Mouse (Mus musculus): Measurements from ENCODE around the gene Atf5. TPM values are rescaled to one million over a fixed set of nuclear protein-coding genes. Genes with fewer than 3 reads are reported as not detected.

Atf5 gene
- polyA plus RNA-seq, 1 experiment from 2014 or later = 2.3 TPM

GRCm38 (mm10) chr7:44846804-44847203 is 30.3 kb upstream of the Atf5 start:
- Histone ChIP-seq H3K4me1 (ENCODE audit: control insufficient read depth, insufficient read depth, low read length) (peaks cover 12% of the 10 kb centered on the region), H3K27ac (replicated peaks; ENCODE audit: low read depth, low read length) (no peak overlapping the region), H3K4me2 (ENCODE audit: low read depth, severe bottlenecking) (no peak overlapping the region), H3K9me3 (ENCODE audit: control insufficient read depth, low read length) (no peaks in the 10 kb centered on the region), H3K4me3 (ENCODE audit: low read depth, low read length) (no peak overlapping the region), H3K27me3 (ENCODE audit: control insufficient read depth, insufficient read depth, low read length) (no peaks in the 10 kb centered on the region), H3K36me3 (ENCODE audit: control insufficient read depth, insufficient read depth, low read length) (peaks cover 23% of the 10 kb centered on the region), H3K9ac (ENCODE audit: low read length) (no peak overlapping the region)
- WGBS = 90% methylated on average over 7 of the region's 7 CpGs
- no peak for ATAC-seq (ENCODE audit: insufficient number of reproducible peaks, low FRiP score, low TSS enrichment, low read depth)
- DNase-seq (ENCODE audit: low spot score) = no peak

DNA sequence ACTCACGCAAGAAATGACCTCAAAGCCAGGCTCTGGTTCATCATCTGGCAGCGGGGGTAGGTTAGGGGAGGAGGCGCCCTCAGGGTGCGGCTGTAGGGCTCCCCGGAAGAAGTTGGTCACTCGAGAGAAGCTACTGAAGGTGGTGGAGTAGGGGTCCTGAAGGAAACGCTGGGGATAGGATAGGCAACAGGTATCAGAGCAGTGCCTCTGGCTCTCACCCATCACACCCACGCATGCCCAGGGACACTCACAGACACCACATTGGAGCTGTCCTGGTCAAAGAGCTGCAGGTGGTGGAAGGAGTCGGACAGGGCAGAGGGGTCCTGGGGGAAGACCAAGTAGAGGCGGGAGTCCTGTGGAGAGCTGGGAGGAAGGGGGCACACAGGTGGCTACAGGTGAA is 28.5 kb upstream of the Atf5 start:
- peaks cover 9% of the 10 kb centered on the region for H3K27me3 ChIP-seq (ENCODE audit: control insufficient read depth, insufficient read depth, low read length)
- no peak for ATAC-seq (ENCODE audit: insufficient number of reproducible peaks, low FRiP score, low TSS enrichment, low read depth)
- DNase-seq (ENCODE audit: low spot score) = no peak
- H3K36me3 ChIP-seq (ENCODE audit: control insufficient read depth, insufficient read depth, low read length) = peaks cover 21% of the 10 kb centered on the region
- WGBS = 94% methylated on average over 10 of the region's 10 CpGs
- H3K4me1 ChIP-seq (ENCODE audit: control insufficient read depth, insufficient read depth, low read length) = peaks cover 8% of the 10 kb centered on the region
- H3K9ac ChIP-seq (ENCODE audit: low read length) = no peak overlapping the region
- no peak overlapping the region for H3K27ac ChIP-seq (replicated peaks; ENCODE audit: low read depth, low read length)
- no peak overlapping the region for H3K4me3 ChIP-seq (ENCODE audit: low read depth, low read length)
- H3K9me3 ChIP-seq (ENCODE audit: control insufficient read depth, low read length) = no peaks in the 10 kb centered on the region
- no peak overlapping the region for H3K4me2 ChIP-seq (ENCODE audit: low read depth, severe bottlenecking)

DNA sequence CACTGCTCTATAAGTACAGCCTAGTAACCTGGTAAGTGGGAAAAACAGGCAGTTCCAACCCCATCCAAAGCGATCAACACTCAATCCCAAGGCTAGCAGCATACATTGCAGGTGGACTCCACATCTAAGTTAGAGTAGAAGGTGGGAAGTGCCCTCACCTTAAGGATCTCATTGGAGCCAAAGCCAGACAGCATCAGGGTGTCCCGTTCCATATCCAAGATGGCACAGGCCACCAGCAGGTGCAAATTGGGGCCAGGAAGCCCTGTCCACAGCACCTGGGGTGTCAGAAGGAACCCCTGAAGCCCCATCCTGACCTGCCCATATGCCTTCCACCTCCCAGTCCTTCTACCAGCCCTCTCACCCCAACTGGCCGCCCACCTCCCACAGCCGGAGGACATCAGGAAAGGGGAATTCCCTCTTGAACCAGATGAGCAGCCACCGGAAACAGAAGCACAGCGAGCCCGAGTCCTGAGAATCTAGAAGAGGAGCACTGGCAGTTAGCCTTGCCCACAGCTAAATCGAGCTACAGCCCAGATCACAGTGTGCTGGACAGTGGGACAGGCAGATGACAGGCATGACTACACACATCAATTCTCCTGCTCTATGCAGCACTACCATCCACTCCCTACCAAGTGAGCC is 25.5 kb upstream of the Atf5 start:
- Histone ChIP-seq H3K27me3 (ENCODE audit: control insufficient read depth, insufficient read depth, low read length) (peaks cover 18% of the 10 kb centered on the region), H3K4me1 (ENCODE audit: control insufficient read depth, insufficient read depth, low read length) (peaks cover 11% of the 10 kb centered on the region), H3K4me3 (ENCODE audit: low read depth, low read length) (no peak overlapping the region), H3K9ac (ENCODE audit: low read length) (no peak overlapping the region), H3K4me2 (ENCODE audit: low read depth, severe bottlenecking) (no peak overlapping the region), H3K36me3 (ENCODE audit: control insufficient read depth, insufficient read depth, low read length) (peaks cover 21% of the 10 kb centered on the region), H3K9me3 (ENCODE audit: control insufficient read depth, low read length) (no peaks in the 10 kb centered on the region), H3K27ac (replicated peaks; ENCODE audit: low read depth, low read length) (no peak overlapping the region)
- DNase-seq (ENCODE audit: low spot score) = no peak
- no peak for ATAC-seq (ENCODE audit: insufficient number of reproducible peaks, low FRiP score, low TSS enrichment, low read depth)
- WGBS = 89% methylated on average over 8 of the region's 8 CpGs

DNA sequence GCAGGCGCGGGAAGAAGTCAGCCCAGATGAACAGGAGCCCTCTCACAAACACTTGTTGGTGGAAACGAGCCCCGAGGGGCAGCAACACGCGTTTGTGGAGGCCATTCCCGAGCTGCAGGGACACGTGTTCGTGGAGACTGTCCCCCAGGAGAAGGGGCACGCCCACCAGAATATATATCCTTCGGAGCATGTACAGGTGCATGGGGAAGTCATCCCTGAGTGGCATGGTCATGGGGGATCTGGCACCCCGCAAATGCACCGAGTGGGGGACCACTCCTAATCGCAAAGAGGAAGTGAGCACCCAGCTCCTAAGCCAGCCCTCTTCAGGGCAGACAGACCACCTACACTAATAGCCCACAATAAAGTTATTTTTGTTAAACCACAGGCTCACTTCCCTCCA is 24.0 kb upstream of the Atf5 start:
- ATAC-seq (ENCODE audit: insufficient number of reproducible peaks, low FRiP score, low TSS enrichment, low read depth) = no peak
- WGBS = 61% methylated on average over 14 of the region's 14 CpGs
- peak overlapping the region; percentile 31 for H3K4me3 ChIP-seq (ENCODE audit: low read depth, low read length)
- no peak for DNase-seq (ENCODE audit: low spot score)
- H3K27ac ChIP-seq (replicated peaks; ENCODE audit: low read depth, low read length) = no peak overlapping the region
- H3K36me3 ChIP-seq (ENCODE audit: control insufficient read depth, insufficient read depth, low read length) = peaks cover 13% of the 10 kb centered on the region
- no peak overlapping the region for H3K9ac ChIP-seq (ENCODE audit: low read length)
- peaks cover 18% of the 10 kb centered on the region for H3K27me3 ChIP-seq (ENCODE audit: control insufficient read depth, insufficient read depth, low read length)
- H3K4me1 ChIP-seq (ENCODE audit: control insufficient read depth, insufficient read depth, low read length) = peaks cover 13% of the 10 kb centered on the region
- no peaks in the 10 kb centered on the region for H3K9me3 ChIP-seq (ENCODE audit: control insufficient read depth, low read length)
- peak overlapping the region; percentile 52; the same call in 1 of the 2 replicates for H3K4me2 ChIP-seq (ENCODE audit: low read depth, severe bottlenecking)

DNA sequence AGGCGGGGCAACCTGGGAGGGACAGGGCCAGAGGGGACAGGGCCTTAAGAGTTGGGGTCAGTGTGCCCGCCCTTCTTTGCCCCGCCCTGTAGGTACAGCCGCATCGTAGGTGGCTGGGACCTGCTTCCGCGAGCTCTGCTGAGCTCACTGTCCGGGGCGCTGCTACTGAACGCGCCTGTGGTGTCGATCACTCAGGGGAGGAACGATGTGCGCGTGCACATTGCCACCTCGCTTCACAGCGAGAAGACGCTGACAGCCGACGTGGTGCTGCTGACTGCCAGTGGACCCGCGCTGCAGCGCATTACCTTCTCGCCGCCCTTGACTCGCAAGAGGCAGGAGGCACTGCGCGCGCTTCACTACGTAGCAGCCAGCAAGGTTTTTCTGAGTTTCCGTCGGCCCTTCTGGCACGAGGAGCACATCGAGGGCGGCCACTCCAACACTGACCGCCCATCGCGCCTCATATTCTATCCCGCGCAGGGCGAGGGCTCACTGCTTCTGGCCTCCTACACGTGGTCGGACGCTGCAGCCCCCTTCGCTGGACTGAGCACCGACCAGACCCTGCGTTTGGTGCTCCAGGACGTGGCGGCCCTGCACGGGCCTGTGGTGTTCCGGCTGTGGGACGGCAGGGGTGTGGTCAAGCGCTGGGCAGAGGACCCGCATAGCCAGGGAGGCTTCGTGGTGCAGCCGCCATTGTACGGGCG is 23.2 kb upstream of the Atf5 start:
- H3K27ac ChIP-seq (replicated peaks; ENCODE audit: low read depth, low read length) = no peak overlapping the region
- WGBS = 2% methylated on average over 58 of the region's 58 CpGs
- H3K27me3 ChIP-seq (ENCODE audit: control insufficient read depth, insufficient read depth, low read length) = peaks cover 18% of the 10 kb centered on the region
- H3K4me1 ChIP-seq (ENCODE audit: control insufficient read depth, insufficient read depth, low read length) = peaks cover 15% of the 10 kb centered on the region
- peak; percentile 58 for DNase-seq (ENCODE audit: low spot score)
- ATAC-seq (ENCODE audit: insufficient number of reproducible peaks, low FRiP score, low TSS enrichment, low read depth) = peak; percentile 62; the same call in 1 of the 2 replicates
- peaks cover 6% of the 10 kb centered on the region for H3K36me3 ChIP-seq (ENCODE audit: control insufficient read depth, insufficient read depth, low read length)
- peak overlapping the region; percentile 31 for H3K4me3 ChIP-seq (ENCODE audit: low read depth, low read length)
- H3K9me3 ChIP-seq (ENCODE audit: control insufficient read depth, low read length) = no peaks in the 10 kb centered on the region
- H3K4me2 ChIP-seq (ENCODE audit: low read depth, severe bottlenecking) = peak overlapping the region; percentile 52
- peak overlapping the region; percentile 17; the same call in 1 of the 2 replicates for H3K9ac ChIP-seq (ENCODE audit: low read length)

- WGBS = 25% methylated on average over 11 of the region's 11 CpGs
- Histone ChIP-seq H3K27me3 (ENCODE audit: control insufficient read depth, insufficient read depth, low read length) (peaks cover 18% of the 10 kb centered on the region), H3K9ac (ENCODE audit: low read length) (no peak overlapping the region; the same call in 1 of the 2 replicates)
Observed at GRCm38 (mm10) chr7:44839171-44839490, 22.7 kb upstream of the Atf5 start.

DNA sequence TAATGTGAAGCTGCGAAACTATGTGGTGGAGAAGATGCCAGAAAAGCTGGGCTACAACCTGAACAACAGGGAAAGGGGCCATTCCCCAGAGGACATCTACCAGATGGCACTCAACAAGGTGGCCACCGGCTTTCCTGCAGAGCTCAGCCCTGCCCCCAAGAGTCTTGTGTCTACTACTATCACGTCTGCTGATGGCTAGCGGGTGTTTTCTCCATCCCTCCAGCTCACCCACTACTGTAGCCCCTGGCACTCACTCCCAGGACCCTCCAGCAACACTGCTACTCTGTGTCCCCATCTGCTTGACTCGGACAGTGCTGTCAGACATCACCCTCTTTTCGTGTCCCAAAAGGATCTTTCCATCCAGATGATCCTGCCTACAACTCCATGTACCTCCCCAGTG is 21.6 kb upstream of the Atf5 start:
- no peak for DNase-seq (ENCODE audit: low spot score)
- Histone ChIP-seq H3K4me3 (ENCODE audit: low read depth, low read length) (no peak overlapping the region), H3K36me3 (ENCODE audit: control insufficient read depth, insufficient read depth, low read length) (peaks cover 3% of the 10 kb centered on the region), H3K27ac (replicated peaks; ENCODE audit: low read depth, low read length) (no peak overlapping the region), H3K4me1 (ENCODE audit: control insufficient read depth, insufficient read depth, low read length) (peaks cover 15% of the 10 kb centered on the region), H3K9me3 (ENCODE audit: control insufficient read depth, low read length) (no peaks in the 10 kb centered on the region), H3K9ac (ENCODE audit: low read length) (no peak overlapping the region), H3K4me2 (ENCODE audit: low read depth, severe bottlenecking) (no peak overlapping the region), H3K27me3 (ENCODE audit: control insufficient read depth, insufficient read depth, low read length) (peaks cover 18% of the 10 kb centered on the region)
- ATAC-seq (ENCODE audit: insufficient number of reproducible peaks, low FRiP score, low TSS enrichment, low read depth) = no peak
- WGBS = 86% methylated on average over 6 of the region's 6 CpGs

More at GRCm38 (mm10) chr7:44839171-44839490, 22.7 kb upstream of the Atf5 start:
- H3K4me3 ChIP-seq (ENCODE audit: low read depth, low read length) = peak overlapping the region; percentile 31
- H3K4me1 ChIP-seq (ENCODE audit: control insufficient read depth, insufficient read depth, low read length) = peaks cover 15% of the 10 kb centered on the region
- H3K9me3 ChIP-seq (ENCODE audit: control insufficient read depth, low read length) = no peaks in the 10 kb centered on the region
- H3K27ac ChIP-seq (replicated peaks; ENCODE audit: low read depth, low read length) = no peak overlapping the region
- ATAC-seq (ENCODE audit: insufficient number of reproducible peaks, low FRiP score, low TSS enrichment, low read depth) = no peak
- no peak for DNase-seq (ENCODE audit: low spot score)
- peaks cover 6% of the 10 kb centered on the region for H3K36me3 ChIP-seq (ENCODE audit: control insufficient read depth, insufficient read depth, low read length)
- H3K4me2 ChIP-seq (ENCODE audit: low read depth, severe bottlenecking) = peak overlapping the region; percentile 52

DNA sequence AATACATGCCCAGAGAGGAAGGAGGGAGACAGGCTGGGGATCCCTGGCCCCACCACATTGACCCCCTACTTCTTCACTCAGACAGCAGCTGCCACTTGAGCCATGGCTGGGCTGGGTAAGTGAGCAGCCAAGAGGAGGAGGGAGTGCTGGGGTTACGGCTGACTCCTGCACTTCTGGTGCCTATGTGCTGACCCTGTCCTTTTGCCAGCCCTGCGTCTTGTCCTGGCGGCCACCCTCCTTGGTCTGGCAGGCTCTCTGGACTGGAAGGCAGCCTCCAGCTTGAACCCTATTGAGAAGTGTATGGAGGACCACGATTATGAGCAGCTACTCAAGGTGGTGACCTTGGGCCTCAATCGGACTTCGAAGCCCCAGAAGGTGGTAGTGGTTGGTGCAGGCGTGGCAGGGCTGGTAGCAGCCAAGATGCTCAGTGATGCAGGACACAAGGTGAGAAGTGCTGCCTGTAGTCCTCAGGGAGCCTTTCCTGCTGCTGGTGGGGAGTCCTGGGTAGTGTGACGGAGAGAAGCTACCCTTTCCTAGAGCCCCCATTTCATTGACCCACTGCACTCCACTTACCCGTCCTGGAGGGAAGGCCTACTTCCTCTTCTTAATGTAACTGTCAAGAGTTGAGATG is 20.1 kb upstream of the Atf5 start:
- WGBS = 80% methylated on average over 9 of the region's 9 CpGs
- Histone ChIP-seq H3K9ac (ENCODE audit: low read length) (no peak overlapping the region), H3K27ac (replicated peaks; ENCODE audit: low read depth, low read length) (no peak overlapping the region), H3K4me3 (ENCODE audit: low read depth, low read length) (no peak overlapping the region), H3K4me1 (ENCODE audit: control insufficient read depth, insufficient read depth, low read length) (peaks cover 15% of the 10 kb centered on the region), H3K4me2 (ENCODE audit: low read depth, severe bottlenecking) (no peak overlapping the region), H3K27me3 (ENCODE audit: control insufficient read depth, insufficient read depth, low read length) (peaks cover 18% of the 10 kb centered on the region), H3K9me3 (ENCODE audit: control insufficient read depth, low read length) (no peaks in the 10 kb centered on the region), H3K36me3 (ENCODE audit: control insufficient read depth, insufficient read depth, low read length) (no peaks in the 10 kb centered on the region; the same call in 1 of the 2 replicates)
- DNase-seq (ENCODE audit: low spot score) (no peak), ATAC-seq (ENCODE audit: insufficient number of reproducible peaks, low FRiP score, low TSS enrichment, low read depth) (no peak)

All from limb, embryonic 11.5 days (tissue).